ENCODE assay signal across 8 mouse cellular contexts in genomic region chr14:30594092-30594695, GRCm38 (mm10). TPM values are rescaled to one million over a fixed set of nuclear protein-coding genes. Genes with fewer than 3 reads are reported as not detected.
A peak's percentile ranks its signal among the peaks of the same experiment; 100 is the strongest.
DNase-seq lines count a peak whose midpoint lies in the region; ATAC-seq and TF ChIP-seq lines count a peak whose summit lies in the region.

No protein-coding gene starts in this region.

- peaks cover 12% of the 10 kb centered on the region; the same call in 1 of the 2 replicates for H3K4me1 ChIP-seq in kidney, embryonic 14.5 days (ENCODE audit: control insufficient read depth, insufficient read depth, low read length)
- H3K4me1 ChIP-seq in forebrain, embryonic 16.5 days (replicated peaks; ENCODE audit: control insufficient read depth, insufficient read depth, low read length), result peaks cover 20% of the 10 kb centered on the region
- peaks cover 10% of the 10 kb centered on the region for H3K4me1 ChIP-seq in liver, postnatal 0 days (ENCODE audit: insufficient read depth)
- H3K4me1 ChIP-seq in neural tube, embryonic 15.5 days, result peaks cover 20% of the 10 kb centered on the region

- peak; percentile 24; the same call in 1 of the 2 replicates for ATAC-seq in kidney, embryonic 14.5 days (ENCODE audit: low FRiP score, low TSS enrichment)
- ATAC-seq in forebrain, embryonic 16.5 days, result peak; percentile 88
- 0 out of 2 replicates have a peak, but pooled peaks have one; percentile 15 for ATAC-seq in liver, postnatal 0 days
- peak; percentile 40 for ATAC-seq in neural tube, embryonic 15.5 days (ENCODE audit: low FRiP score)

- H3K27me3 ChIP-seq in kidney, embryonic 14.5 days (ENCODE audit: control insufficient read depth, insufficient read depth, low read length), result no peaks in the 10 kb centered on the region
- no peaks in the 10 kb centered on the region for H3K27me3 ChIP-seq in forebrain, embryonic 16.5 days (replicated peaks; ENCODE audit: control insufficient read depth, insufficient read depth, low read length)
- H3K27me3 ChIP-seq in liver, postnatal 0 days (ENCODE audit: insufficient read depth, low read length), result no peaks in the 10 kb centered on the region
- H3K27me3 ChIP-seq in neural tube, embryonic 15.5 days (replicated peaks), result no peaks in the 10 kb centered on the region

- H3K9ac ChIP-seq in kidney, embryonic 14.5 days (ENCODE audit: low read depth, low read length), result no peak overlapping the region
- no peak overlapping the region for H3K9ac ChIP-seq in forebrain, embryonic 16.5 days (replicated peaks; ENCODE audit: low read depth, low read length)
- no peak overlapping the region for H3K9ac ChIP-seq in liver, postnatal 0 days (replicated peaks)
- no peak overlapping the region for H3K9ac ChIP-seq in neural tube, embryonic 15.5 days (replicated peaks)

- peaks cover 24% of the 10 kb centered on the region for H3K36me3 ChIP-seq in kidney, embryonic 14.5 days (ENCODE audit: control insufficient read depth, insufficient read depth, low read length)
- H3K36me3 ChIP-seq in forebrain, embryonic 16.5 days (ENCODE audit: control insufficient read depth, insufficient read depth), result no peaks in the 10 kb centered on the region
- H3K36me3 ChIP-seq in liver, postnatal 0 days (replicated peaks; ENCODE audit: insufficient read depth, low read length), result peaks cover 26% of the 10 kb centered on the region
- H3K36me3 ChIP-seq in neural tube, embryonic 15.5 days, result no peaks in the 10 kb centered on the region

- H3K27ac ChIP-seq in kidney, embryonic 14.5 days (ENCODE audit: low read depth, low read length), result peak overlapping the region; percentile 47; the same call in 1 of the 2 replicates
- peak overlapping the region; percentile 73 for H3K27ac ChIP-seq in forebrain, embryonic 16.5 days (ENCODE audit: low read length)
- peak overlapping the region; percentile 78 for H3K27ac ChIP-seq in liver, postnatal 0 days (ENCODE audit: low read depth)
- peak overlapping the region; percentile 54 for H3K27ac ChIP-seq in neural tube, embryonic 15.5 days (replicated peaks)

- TF ChIP-seq EP300 in liver, postnatal 0 days (IDR thresholded peaks at IDR 0.05; ENCODE audit: low read depth), result no peak

- TF ChIP-seq CTCF in liver, postnatal 0 days (IDR thresholded peaks at IDR 0.05; ENCODE audit: low read depth), result no peak

- H3K9me3 ChIP-seq in kidney, embryonic 14.5 days (ENCODE audit: control insufficient read depth, low read length), result no peaks in the 10 kb centered on the region
- H3K9me3 ChIP-seq in forebrain, embryonic 16.5 days (ENCODE audit: control insufficient read depth, low read length), result no peaks in the 10 kb centered on the region
- H3K9me3 ChIP-seq in liver, postnatal 0 days (ENCODE audit: low read length), result no peaks in the 10 kb centered on the region
- no peaks in the 10 kb centered on the region for H3K9me3 ChIP-seq in neural tube, embryonic 15.5 days (replicated peaks)

- 44% methylated on average over 7 of the region's 7 CpGs for WGBS in kidney, embryonic 14.5 days
- WGBS in forebrain, embryonic 16.5 days, result 12% methylated on average over 7 of the region's 7 CpGs
- 64% methylated on average over 7 of the region's 7 CpGs for WGBS in liver, postnatal 0 days (ENCODE audit: insufficient replicate concordance)
- WGBS in neural tube, embryonic 15.5 days, result 18% methylated on average over 7 of the region's 7 CpGs

- DNase-seq in kidney, adult 9 months, result no peak
- DNase-seq in adrenal gland, postnatal 14 days, result peak; percentile 85
- peak; percentile 78 for DNase-seq in heart, postnatal 4 days
- DNase-seq in liver, postnatal 0 days, result no peak
- DNase-seq in spleen, postnatal 14 days (ENCODE audit: low spot score in 2 of 2), result no peak

- no peak overlapping the region for H3K4me3 ChIP-seq in kidney, embryonic 14.5 days (ENCODE audit: low read length)
- no peak overlapping the region for H3K4me3 ChIP-seq in forebrain, embryonic 16.5 days (replicated peaks; ENCODE audit: low read length)
- H3K4me3 ChIP-seq in liver, postnatal 0 days (ENCODE audit: low read depth, low read length), result no peak overlapping the region
- H3K4me3 ChIP-seq in neural tube, embryonic 15.5 days (replicated peaks), result no peak overlapping the region

- H3K4me2 ChIP-seq in kidney, embryonic 14.5 days (replicated peaks; ENCODE audit: low read depth, low read length), result no peak overlapping the region
- no peak overlapping the region for H3K4me2 ChIP-seq in forebrain, embryonic 16.5 days (ENCODE audit: low read length)
- no peak overlapping the region for H3K4me2 ChIP-seq in liver, postnatal 0 days (ENCODE audit: low read depth, low read length)
- H3K4me2 ChIP-seq in neural tube, embryonic 15.5 days, result 0 out of 2 replicates have a peak overlapping the region, but pooled peaks have one; percentile 11

RNA-seq across cellular contexts. Expression of gene Prkcd, which starts 31.8 kb away (rescaled TPM):
- 33.4 and 37.0 TPM in 2 replicates for polyA plus RNA-seq in kidney, embryonic 14.5 days (2014; fragmentation: Nextera tagmentation; extraction: Ambion mirVana)
- 133 and 145 TPM in 2 replicates for total RNA-seq in adrenal gland, postnatal 14 days (2021)
- polyA plus RNA-seq in forebrain, embryonic 16.5 days (2015; fragmentation: Nextera tagmentation; extraction: Ambion mirVana), result 27.9 and 34.6 TPM in 2 replicates
- total RNA-seq in heart, postnatal 4 days (2021), result 10 to 100 TPM; 28.6 to 30.9 TPM
- 16.7 and 17.8 TPM in 2 replicates for polyA plus RNA-seq in liver, postnatal 0 days (2015; fragmentation: Nextera tagmentation; extraction: Ambion mirVana)
- 35.2 and 41.8 TPM in 2 replicates for polyA plus RNA-seq in neural tube, embryonic 15.5 days (2015; fragmentation: Nextera tagmentation; extraction: Ambion mirVana)

RNA-seq across cellular contexts. Expression of gene Tkt, which starts 46.0 kb away (rescaled TPM):
- polyA plus RNA-seq in kidney, embryonic 14.5 days (2014; fragmentation: Nextera tagmentation; extraction: Ambion mirVana), result 94.0 and 174 TPM in 2 replicates
- 829 and 921 TPM in 2 replicates for total RNA-seq in adrenal gland, postnatal 14 days (2021)
- 334 and 346 TPM in 2 replicates for polyA plus RNA-seq in forebrain, embryonic 16.5 days (2015; fragmentation: Nextera tagmentation; extraction: Ambion mirVana)
- 10 to 100 TPM; 67.9 to 69.2 TPM for total RNA-seq in heart, postnatal 4 days (2021)
- polyA plus RNA-seq in liver, postnatal 0 days (2015; fragmentation: Nextera tagmentation; extraction: Ambion mirVana), result 96.6 and 110 TPM in 2 replicates
- 270 and 288 TPM in 2 replicates for polyA plus RNA-seq in neural tube, embryonic 15.5 days (2015; fragmentation: Nextera tagmentation; extraction: Ambion mirVana)

RNA-seq across cellular contexts. Expression of gene Rft1, which starts 60.0 kb away (rescaled TPM):
- 11.6 and 19.4 TPM in 2 replicates for polyA plus RNA-seq in kidney, embryonic 14.5 days (2014; fragmentation: Nextera tagmentation; extraction: Ambion mirVana)
- total RNA-seq in adrenal gland, postnatal 14 days (2021), result 20.8 and 23.9 TPM in 2 replicates
- 7.2 and 8.5 TPM in 2 replicates for polyA plus RNA-seq in forebrain, embryonic 16.5 days (2015; fragmentation: Nextera tagmentation; extraction: Ambion mirVana)
- total RNA-seq in heart, postnatal 4 days (2021), result 10 to 100 TPM in 1 of 2 experiments, 1 to 10 TPM in 1; 9.6 to 10.5 TPM
- 6.6 and 7.0 TPM in 2 replicates for polyA plus RNA-seq in liver, postnatal 0 days (2015; fragmentation: Nextera tagmentation; extraction: Ambion mirVana)
- polyA plus RNA-seq in neural tube, embryonic 15.5 days (2015; fragmentation: Nextera tagmentation; extraction: Ambion mirVana), result 9.0 and 9.6 TPM in 2 replicates

Comparison
In these comparisons a context has a peak if more than half of its experiments do, and no peak if none do; other contexts are left out.
1. ATAC-seq: peak in every context shown above with its lines; median percentile 88 in forebrain, embryonic 16.5 days; 40 in neural tube, embryonic 15.5 days; 24 in kidney, embryonic 14.5 days; 15 in liver, postnatal 0 days.
2. DNase-seq: peak in adrenal gland, postnatal 14 days (single experiment) and heart, postnatal 4 days (single experiment); none in kidney, adult 9 months (single experiment), liver, postnatal 0 days (single experiment) and spleen, postnatal 14 days (0 of 2).
3. Peak in every context shown above with its lines, with median percentiles within 50 percentile points of each other: H3K27ac ChIP-seq.